Mouse (Mus musculus) stomach, embryonic 15.5 days (tissue): ENCODE measurements at regions not wholly inside any gene's neighbourhood (a gene's known extent, or its start where the extent isn't known, plus 50 kb on each side); places are given as distances from the start of the nearest gene placed in this dataset.

Experiments
- ATAC-seq: fragments of 200-750 bp; cut with Nextera tagmentation; 2 replicates; pipeline ENCODE4 v1.8.0; 2017; ENCODE audit warnings: low read depth, moderate number of reproducible peaks, moderate TSS enrichment; ENCODE audit not compliant: insufficient read depth, low FRiP score
- H3K27ac ChIP-seq: fragments of 300-500 bp; sonication (generic); 2 replicates; pipeline ENCODE4 v1.5.1; 2015; ENCODE audit warnings: mild to moderate bottlenecking, inconsistent platforms
- H3K27me3 ChIP-seq: fragments of 300-500 bp; sonication (generic); replicated peaks from 2 replicates; pipeline ENCODE4 v1.6.1; 2015; ENCODE audit warnings: inconsistent platforms
- H3K36me3 ChIP-seq: fragments of 300-500 bp; sonication (generic); 2 replicates; pipeline ENCODE4 v1.6.1; 2015; ENCODE audit warnings: inconsistent platforms
- H3K4me1 ChIP-seq: fragments of 300-500 bp; sonication (generic); 2 replicates; pipeline ENCODE4 v1.6.1; 2015; ENCODE audit warnings: inconsistent platforms
- H3K4me2 ChIP-seq: fragments of 300-500 bp; sonication (generic); 2 replicates; pipeline ENCODE4 v1.6.1; 2015; ENCODE audit warnings: mild to moderate bottlenecking, inconsistent platforms
- H3K4me3 ChIP-seq: fragments of 300-500 bp; sonication (generic); replicated peaks from 2 replicates; pipeline ENCODE4 v1.5.1; 2015; ENCODE audit warnings: inconsistent platforms
- H3K9ac ChIP-seq: fragments of 300-500 bp; sonication (generic); 2 replicates; pipeline ENCODE4 v1.6.1; 2015; ENCODE audit warnings: inconsistent platforms
- H3K9me3 ChIP-seq: fragments of 300-500 bp; sonication (generic); 2 replicates; pipeline ENCODE4 v1.6.1; 2016; ENCODE audit warnings: inconsistent platforms
- WGBS: fragments of 180-500 bp; shearing (Covaris S2); methylation state at CpG from one replicate; pipeline ENCODE4 v1.1.7; 2015; 5-methylcytosine and 5-hydroxymethylcytosine counted together

- Histone ChIP-seq H3K4me3 (no peak overlapping the region), H3K27ac (no peak overlapping the region)
- 80% methylated on average over 6 of the region's 6 CpGs for WGBS
These were observed 469.3 kb upstream of the Trpc7 start for GRCm38 (mm10) chr13:57365096-57365495.

GRCm38 (mm10) chr13:57364396-57364795 lies 468.6 kb upstream of the Trpc7 start:
- no peaks in the 10 kb centered on the region for H3K27me3 ChIP-seq
- H3K4me2 ChIP-seq, result no peak overlapping the region
- no peak for ATAC-seq
- no peak overlapping the region for H3K4me3 ChIP-seq
- 95% methylated on average over 2 of the region's 2 CpGs for WGBS
- H3K9me3 ChIP-seq, result no peaks in the 10 kb centered on the region
- H3K36me3 ChIP-seq, result no peaks in the 10 kb centered on the region
- H3K4me1 ChIP-seq, result no peaks in the 10 kb centered on the region
- H3K9ac ChIP-seq, result no peak overlapping the region
- no peak overlapping the region for H3K27ac ChIP-seq

More at GRCm38 (mm10) chr13:57365096-57365495, 469.3 kb upstream of the Trpc7 start:
- H3K36me3 ChIP-seq, result no peaks in the 10 kb centered on the region
- H3K27me3 ChIP-seq, result no peaks in the 10 kb centered on the region
- H3K4me2 ChIP-seq, result no peak overlapping the region
- H3K9me3 ChIP-seq, result no peaks in the 10 kb centered on the region
- no peak overlapping the region for H3K9ac ChIP-seq
- no peaks in the 10 kb centered on the region for H3K4me1 ChIP-seq
- no peak for ATAC-seq

- 33% methylated on average over 6 of the region's 6 CpGs for WGBS
- ATAC-seq, result no peak
- H3K27me3 ChIP-seq, result no peaks in the 10 kb centered on the region
- no peak overlapping the region for H3K4me3 ChIP-seq
- H3K4me2 ChIP-seq, result no peak overlapping the region
- H3K4me1 ChIP-seq, result no peaks in the 10 kb centered on the region
- H3K9ac ChIP-seq, result no peak overlapping the region
- no peak overlapping the region for H3K27ac ChIP-seq
- H3K9me3 ChIP-seq, result no peaks in the 10 kb centered on the region
- H3K36me3 ChIP-seq, result no peaks in the 10 kb centered on the region
These were observed 466.8 kb upstream of the Trpc7 start for GRCm38 (mm10) chr13:57362563-57362962.

- 81% methylated on average over 7 of the region's 7 CpGs for WGBS
- Histone ChIP-seq H3K9ac (no peak overlapping the region), H3K4me1 (no peaks in the 10 kb centered on the region), H3K27me3 (no peaks in the 10 kb centered on the region), H3K36me3 (no peaks in the 10 kb centered on the region), H3K4me2 (no peak overlapping the region), H3K4me3 (no peak overlapping the region), H3K27ac (no peak overlapping the region), H3K9me3 (no peaks in the 10 kb centered on the region)
- ATAC-seq, result no peak
These were observed 465.5 kb upstream of the Trpc7 start for GRCm38 (mm10) chr13:57361286-57361685.

GRCm38 (mm10) chr13:57354606-57355005 lies 458.8 kb upstream of the Trpc7 start:
- WGBS, result 74% methylated on average over 7 of the region's 7 CpGs
- Histone ChIP-seq H3K4me2 (no peak overlapping the region), H3K27me3 (no peaks in the 10 kb centered on the region), H3K9me3 (no peaks in the 10 kb centered on the region), H3K4me1 (no peaks in the 10 kb centered on the region), H3K27ac (no peak overlapping the region), H3K4me3 (no peak overlapping the region), H3K36me3 (no peaks in the 10 kb centered on the region), H3K9ac (no peak overlapping the region)
- ATAC-seq, result no peak

- Histone ChIP-seq H3K27me3 (no peaks in the 10 kb centered on the region), H3K36me3 (no peaks in the 10 kb centered on the region), H3K9ac (no peak overlapping the region), H3K4me1 (no peaks in the 10 kb centered on the region), H3K4me2 (no peak overlapping the region), H3K4me3 (no peak overlapping the region), H3K9me3 (no peaks in the 10 kb centered on the region), H3K27ac (no peak overlapping the region)
- 43% methylated on average over 3 of the region's 3 CpGs for whole genome bisulfite sequencing
- ATAC-seq, result no peak
These were observed 458.2 kb upstream of the Trpc7 start for GRCm38 (mm10) chr13:57353976-57354375.

GRCm38 (mm10) chr13:57350828-57351227 lies 455.0 kb upstream of the Trpc7 start:
- WGBS, result 93% methylated on average over 2 of the region's 2 CpGs
- H3K9ac ChIP-seq, result no peak overlapping the region
- no peak overlapping the region for H3K4me2 ChIP-seq
- ATAC-seq, result no peak
- H3K27me3 ChIP-seq, result no peaks in the 10 kb centered on the region
- H3K4me3 ChIP-seq, result no peak overlapping the region
- no peaks in the 10 kb centered on the region for H3K36me3 ChIP-seq
- no peak overlapping the region for H3K27ac ChIP-seq
- no peaks in the 10 kb centered on the region for H3K9me3 ChIP-seq
- no peaks in the 10 kb centered on the region for H3K4me1 ChIP-seq

- Histone ChIP-seq H3K4me1 (no peaks in the 10 kb centered on the region), H3K27ac (no peak overlapping the region), H3K27me3 (no peaks in the 10 kb centered on the region), H3K4me2 (no peak overlapping the region), H3K36me3 (no peaks in the 10 kb centered on the region), H3K4me3 (no peak overlapping the region), H3K9ac (no peak overlapping the region), H3K9me3 (no peaks in the 10 kb centered on the region)
- WGBS, result 49% methylated on average over 6 of the region's 6 CpGs
- no peak for ATAC-seq
These were observed 442.9 kb upstream of the Trpc7 start for GRCm38 (mm10) chr13:57338676-57339075.

- no peak overlapping the region for H3K4me2 ChIP-seq
- H3K27ac ChIP-seq, result no peak overlapping the region
- H3K4me3 ChIP-seq, result no peak overlapping the region
- WGBS, result 95% methylated on average over 8 of the region's 8 CpGs
- no peak overlapping the region for H3K9ac ChIP-seq
- no peaks in the 10 kb centered on the region for H3K9me3 ChIP-seq
- no peaks in the 10 kb centered on the region for H3K36me3 ChIP-seq
- no peaks in the 10 kb centered on the region for H3K4me1 ChIP-seq
- no peaks in the 10 kb centered on the region for H3K27me3 ChIP-seq
- ATAC-seq, result no peak
These were observed 440.8 kb upstream of the Trpc7 start for GRCm38 (mm10) chr13:57336596-57336995.

- no peak overlapping the region for H3K9ac ChIP-seq
- 64% methylated on average over 5 of the region's 5 CpGs for WGBS
- no peak overlapping the region for H3K4me2 ChIP-seq
- no peak overlapping the region for H3K4me3 ChIP-seq
- no peaks in the 10 kb centered on the region for H3K27me3 ChIP-seq
- H3K27ac ChIP-seq, result no peak overlapping the region
- no peaks in the 10 kb centered on the region for H3K36me3 ChIP-seq
- no peaks in the 10 kb centered on the region for H3K9me3 ChIP-seq
- no peaks in the 10 kb centered on the region for H3K4me1 ChIP-seq
- no peak for ATAC-seq
These were observed 437.2 kb upstream of the Trpc7 start for GRCm38 (mm10) chr13:57332976-57333375.

GRCm38 (mm10) chr13:57331868-57332267 lies 436.1 kb upstream of the Trpc7 start:
- Histone ChIP-seq H3K9me3 (no peaks in the 10 kb centered on the region), H3K4me1 (no peaks in the 10 kb centered on the region), H3K27me3 (no peaks in the 10 kb centered on the region), H3K27ac (no peak overlapping the region), H3K4me2 (no peak overlapping the region), H3K4me3 (no peak overlapping the region), H3K36me3 (no peaks in the 10 kb centered on the region), H3K9ac (no peak overlapping the region)
- no peak for ATAC-seq
- 55% methylated on average over 5 of the region's 5 CpGs for WGBS

GRCm38 (mm10) chr13:57325306-57325925 lies 429.6 kb upstream of the Trpc7 start:
- no peak overlapping the region for H3K27ac ChIP-seq
- ATAC-seq, result no peak

More at GRCm38 (mm10) chr13:57325306-57325925, 429.6 kb upstream of the Trpc7 start:
- H3K27me3 ChIP-seq, result no peaks in the 10 kb centered on the region
- H3K4me1 ChIP-seq, result no peaks in the 10 kb centered on the region
- H3K36me3 ChIP-seq, result no peaks in the 10 kb centered on the region
- H3K9ac ChIP-seq, result no peak overlapping the region
- 74% methylated on average over 6 of the region's 6 CpGs for WGBS
- H3K4me3 ChIP-seq, result no peak overlapping the region
- no peak overlapping the region for H3K4me2 ChIP-seq
- H3K9me3 ChIP-seq, result no peaks in the 10 kb centered on the region
